In the genomic region with DNA sequence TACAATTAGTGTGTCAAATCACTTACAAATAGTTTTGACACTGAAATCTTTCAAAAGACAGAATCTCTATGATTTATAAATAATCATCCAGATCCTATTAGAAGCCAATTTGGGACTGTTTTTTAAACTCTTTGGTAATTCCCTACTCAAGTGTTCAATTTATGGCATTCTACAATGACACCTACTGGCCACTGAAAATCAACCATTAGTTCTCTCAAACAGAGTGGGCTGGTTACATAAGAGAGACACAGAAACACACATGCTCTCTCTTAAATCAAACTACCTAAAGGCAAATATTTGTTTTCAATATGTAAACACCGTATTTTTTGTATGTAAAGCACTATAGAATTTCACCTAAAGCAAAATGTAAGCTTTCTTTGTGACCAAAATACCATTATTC, we compare ENCODE assay signal across 16 mouse cellular contexts. TPM values are rescaled to one million over a fixed set of nuclear protein-coding genes. Genes with fewer than 3 reads are reported as not detected.
DNase-seq lines count a peak whose midpoint lies in the region; ATAC-seq and TF ChIP-seq lines count a peak whose summit lies in the region.
"Had no signal": no experiment of that assay in that cellular context is flagged by ENCODE, and none has a peak within 500 bp of the region (broad histone marks: within the 10 kb centered on the region; RNA-seq: fewer than 3 reads in every experiment).

No protein-coding gene starts in this region.

- TF ChIP-seq CTCF in intestine, postnatal 0 days (IDR thresholded peaks at IDR 0.05; ENCODE audit: low read depth), result peak; percentile 51

- H3K36me3 ChIP-seq in intestine, postnatal 0 days (ENCODE audit: control insufficient read depth, insufficient read depth), result no peaks in the 10 kb centered on the region
- H3K36me3 ChIP-seq in intestine, embryonic 15.5 days, result no peaks in the 10 kb centered on the region
- H3K36me3 ChIP-seq: heart, embryonic 15.5 days; liver, embryonic 13.5 days; neural tube, embryonic 15.5 days had no signal

- H3K27me3 ChIP-seq in intestine, postnatal 0 days (replicated peaks; ENCODE audit: control insufficient read depth, insufficient read depth, low read length), result no peaks in the 10 kb centered on the region
- H3K27me3 ChIP-seq in intestine, embryonic 15.5 days (replicated peaks), result no peaks in the 10 kb centered on the region
- H3K27me3 ChIP-seq: heart, embryonic 15.5 days; liver, embryonic 13.5 days; neural tube, embryonic 15.5 days had no signal

- WGBS in intestine, postnatal 0 days, result 67% methylated on average over 1 of the region's 1 CpGs
- 75% methylated on average over 1 of the region's 1 CpGs for WGBS in intestine, embryonic 15.5 days

- no peak overlapping the region for H3K27ac ChIP-seq in intestine, postnatal 0 days (ENCODE audit: low read depth, low read length)
- no peak overlapping the region for H3K27ac ChIP-seq in intestine, embryonic 15.5 days
- H3K27ac ChIP-seq: heart, embryonic 15.5 days; liver, embryonic 13.5 days; neural tube, embryonic 15.5 days had no signal

- H3K4me3 ChIP-seq in intestine, postnatal 0 days (ENCODE audit: low read depth, low read length), result no peak overlapping the region
- no peak overlapping the region for H3K4me3 ChIP-seq in intestine, embryonic 15.5 days (replicated peaks)
- H3K4me3 ChIP-seq: heart, embryonic 15.5 days; neural tube, embryonic 15.5 days had no signal

- H3K4me2 ChIP-seq in intestine, postnatal 0 days (replicated peaks; ENCODE audit: low read depth), result no peak overlapping the region
- no peak overlapping the region for H3K4me2 ChIP-seq in intestine, embryonic 15.5 days (replicated peaks)

- peak; percentile 27 for DNase-seq in CD4-positive, CD25-positive, alpha-beta regulatory T cell, adult 2 months (ENCODE audit: low read depth, low spot score)
- DNase-seq in lung, postnatal 25 days (ENCODE audit: low spot score), result peak; percentile 20
- no peak for DNase-seq in lung, postnatal 4 days
- peak; percentile 5 for DNase-seq in retina, postnatal 1 day
- DNase-seq in c-Kit-positive CD71-positive TER-119-positive erythroid progenitor cells, embryonic 14.5 days (ENCODE audit: low spot score), result no peak
- DNase-seq: adrenal gland, postnatal 36 days; cerebellum, adult 9-11 months; kidney, adult 11 months; liver, embryonic 13.5 days; right cerebral cortex, postnatal 14 days had no signal

- H3K9ac ChIP-seq in intestine, postnatal 0 days (ENCODE audit: low read depth, low read length), result no peak overlapping the region
- H3K9ac ChIP-seq in intestine, embryonic 15.5 days, result no peak overlapping the region
- H3K9ac ChIP-seq: heart, embryonic 15.5 days; liver, embryonic 13.5 days; neural tube, embryonic 15.5 days had no signal

- H3K9me3 ChIP-seq in intestine, postnatal 0 days (ENCODE audit: control insufficient read depth), result no peaks in the 10 kb centered on the region
- H3K9me3 ChIP-seq in intestine, embryonic 15.5 days, result no peaks in the 10 kb centered on the region
- H3K9me3 ChIP-seq: heart, embryonic 15.5 days; liver, embryonic 13.5 days; neural tube, embryonic 15.5 days had no signal

- H3K4me1 ChIP-seq in intestine, postnatal 0 days (replicated peaks; ENCODE audit: control insufficient read depth, insufficient read depth, low read length), result no peaks in the 10 kb centered on the region
- H3K4me1 ChIP-seq in intestine, embryonic 15.5 days (replicated peaks), result peaks cover 6% of the 10 kb centered on the region

- no peak for ATAC-seq in CD4-positive, CD25-positive, alpha-beta regulatory T cell, adult 4 months
- ATAC-seq in intestine, postnatal 0 days, result no peak
- ATAC-seq in intestine, embryonic 15.5 days, result no peak
- ATAC-seq: midbrain, embryonic 16.5 days had no signal

RNA-seq across cellular contexts. Expression of gene Fam126b, which starts 1.9 kb away (rescaled TPM):
- 10 to 100 TPM; 11.5 to 13.9 TPM for polyA plus RNA-seq in CD4-positive, CD25-positive, alpha-beta regulatory T cell, adult 4 months (2017; shearing (Covaris generic))
- polyA plus RNA-seq in intestine, postnatal 0 days (2015; fragmentation: Nextera tagmentation; extraction: Ambion mirVana), result 6.2 and 8.5 TPM in 2 replicates
- polyA plus RNA-seq in intestine, embryonic 15.5 days (2015; fragmentation: Nextera tagmentation; extraction: Ambion mirVana), result 7.8 and 8.2 TPM in 2 replicates

RNA-seq across cellular contexts. Expression of gene Ndufb3, which starts 1.9 kb away (rescaled TPM):
- polyA plus RNA-seq in CD4-positive, CD25-positive, alpha-beta regulatory T cell, adult 4 months (2017; shearing (Covaris generic)), result 10 to 100 TPM; 69.7 to 91.7 TPM
- polyA plus RNA-seq in intestine, postnatal 0 days (2015; fragmentation: Nextera tagmentation; extraction: Ambion mirVana), result 285 and 298 TPM in 2 replicates
- 201 and 204 TPM in 2 replicates for polyA plus RNA-seq in intestine, embryonic 15.5 days (2015; fragmentation: Nextera tagmentation; extraction: Ambion mirVana)

Comparison
In these comparisons a context has a peak if more than half of its experiments do, and no peak if none do; other contexts are left out.
1. DNase-seq: peak in CD4-positive, CD25-positive, alpha-beta regulatory T cell, adult 2 months (single experiment), lung, postnatal 25 days (single experiment) and retina, postnatal 1 day (single experiment); none in lung, postnatal 4 days (0 of 2) and c-Kit-positive CD71-positive TER-119-positive erythroid progenitor cells, embryonic 14.5 days (single experiment).